Mouse (Mus musculus) mesoderm, embryonic 11.5 days (tissue): ENCODE measurements around the gene Tns3.

Experiments
- DNase-seq: peaks from one replicate; pipeline ENCODE4 v3.0.0-alpha.2; 2012; ENCODE audit warnings: low read depth, low spot score

Tns3 gene

DNA sequence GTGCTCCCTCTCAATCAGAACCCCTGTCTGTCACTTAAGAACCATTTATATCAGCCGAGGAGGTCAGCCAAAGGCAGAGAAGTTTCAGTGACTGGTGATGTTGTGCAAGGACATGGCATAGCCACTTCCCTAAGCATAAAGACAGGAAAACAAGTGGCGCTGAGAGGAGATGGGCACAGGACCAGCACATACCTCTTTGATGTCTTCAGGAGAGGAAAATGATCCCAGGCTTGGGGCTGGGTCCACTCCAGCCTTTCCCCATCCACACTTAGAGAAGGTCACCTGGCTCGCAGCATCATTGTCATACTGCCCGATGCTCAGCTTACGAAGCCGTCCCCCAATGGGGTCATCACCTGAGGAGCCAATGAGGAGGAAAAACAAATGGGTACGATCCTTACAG lies 185.0 kb downstream of the Tns3 start:
- no peak for DNase-seq

DNA sequence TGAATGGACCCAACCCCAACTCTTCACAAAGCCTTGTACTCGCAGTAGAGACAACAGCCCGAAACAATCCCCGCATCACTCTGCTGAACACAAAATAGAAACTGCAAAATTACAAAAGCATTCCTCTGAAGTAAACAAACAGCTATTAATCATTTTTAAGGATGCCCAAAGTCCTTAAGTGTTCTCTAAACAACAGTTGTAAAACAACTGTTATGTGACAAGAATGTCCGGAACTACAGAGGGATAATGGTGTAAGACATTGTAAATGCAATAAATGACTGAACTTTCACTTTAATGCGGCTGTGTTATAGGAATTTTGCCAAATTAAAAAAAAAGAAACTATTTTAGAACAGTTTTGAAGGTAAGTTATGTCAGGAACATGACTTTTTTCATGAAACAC lies 190.7 kb downstream of the Tns3 start:
- DNase-seq = no peak

DNA sequence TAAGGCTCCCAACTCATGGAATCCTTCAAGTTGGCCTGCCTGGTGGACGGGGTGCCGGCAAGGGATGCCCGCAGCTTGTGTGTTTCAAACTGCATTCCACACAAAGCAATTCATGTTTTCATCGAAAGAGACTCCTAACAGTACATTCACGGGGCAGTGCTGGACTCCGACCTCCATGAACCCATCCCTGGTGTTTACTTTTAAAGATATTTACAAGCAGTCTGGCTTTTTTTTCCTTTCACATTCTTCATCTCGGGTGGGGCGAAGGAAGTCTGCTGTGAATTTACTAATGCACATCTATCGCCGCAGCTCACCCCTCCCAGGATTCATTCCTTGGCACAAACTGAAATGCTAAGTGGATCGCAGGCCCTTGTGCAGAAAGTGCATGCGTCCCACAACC lies 191.9 kb downstream of the Tns3 start:
- DNase-seq = no peak

DNA sequence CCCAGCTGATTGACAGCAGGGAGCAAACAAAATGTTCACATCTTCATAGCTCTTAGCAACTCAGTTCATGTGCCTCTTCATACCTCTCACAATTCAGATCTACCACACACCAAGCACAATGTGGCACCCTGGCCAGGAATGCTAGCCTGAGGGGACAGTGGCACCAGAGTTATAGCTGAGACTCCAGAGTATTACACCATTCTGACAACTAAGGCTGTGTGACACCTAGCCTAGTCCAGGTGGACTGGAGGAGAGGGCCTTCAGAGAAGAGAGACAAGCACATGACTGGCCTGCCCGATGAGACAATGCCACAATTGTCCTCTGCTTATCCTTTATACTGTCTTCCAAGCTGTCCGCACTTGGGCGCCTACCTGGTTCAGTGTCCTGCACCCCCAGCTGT lies 192.8 kb downstream of the Tns3 start:
- DNase-seq = no peak

DNA sequence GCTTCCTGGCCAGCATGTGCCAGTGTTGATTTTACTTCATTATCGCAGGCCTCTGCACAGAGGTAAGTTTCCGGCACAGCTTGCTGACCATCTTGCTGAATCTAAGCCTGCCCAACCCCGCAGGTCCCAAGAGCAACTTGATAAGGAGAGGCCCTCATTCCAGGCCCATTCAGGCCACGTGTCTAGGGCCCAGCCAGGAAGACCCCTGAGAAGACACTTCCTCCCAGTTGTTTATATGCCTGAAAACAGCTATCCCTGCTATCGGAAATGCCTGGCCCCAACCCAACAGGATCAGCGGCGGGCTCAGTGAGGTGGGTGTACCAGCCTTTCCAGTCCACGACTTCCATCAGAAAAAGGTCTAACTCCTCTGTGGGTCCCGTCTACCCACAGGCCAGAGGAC lies 194.8 kb downstream of the Tns3 start:
- DNase-seq = no peak

DNA sequence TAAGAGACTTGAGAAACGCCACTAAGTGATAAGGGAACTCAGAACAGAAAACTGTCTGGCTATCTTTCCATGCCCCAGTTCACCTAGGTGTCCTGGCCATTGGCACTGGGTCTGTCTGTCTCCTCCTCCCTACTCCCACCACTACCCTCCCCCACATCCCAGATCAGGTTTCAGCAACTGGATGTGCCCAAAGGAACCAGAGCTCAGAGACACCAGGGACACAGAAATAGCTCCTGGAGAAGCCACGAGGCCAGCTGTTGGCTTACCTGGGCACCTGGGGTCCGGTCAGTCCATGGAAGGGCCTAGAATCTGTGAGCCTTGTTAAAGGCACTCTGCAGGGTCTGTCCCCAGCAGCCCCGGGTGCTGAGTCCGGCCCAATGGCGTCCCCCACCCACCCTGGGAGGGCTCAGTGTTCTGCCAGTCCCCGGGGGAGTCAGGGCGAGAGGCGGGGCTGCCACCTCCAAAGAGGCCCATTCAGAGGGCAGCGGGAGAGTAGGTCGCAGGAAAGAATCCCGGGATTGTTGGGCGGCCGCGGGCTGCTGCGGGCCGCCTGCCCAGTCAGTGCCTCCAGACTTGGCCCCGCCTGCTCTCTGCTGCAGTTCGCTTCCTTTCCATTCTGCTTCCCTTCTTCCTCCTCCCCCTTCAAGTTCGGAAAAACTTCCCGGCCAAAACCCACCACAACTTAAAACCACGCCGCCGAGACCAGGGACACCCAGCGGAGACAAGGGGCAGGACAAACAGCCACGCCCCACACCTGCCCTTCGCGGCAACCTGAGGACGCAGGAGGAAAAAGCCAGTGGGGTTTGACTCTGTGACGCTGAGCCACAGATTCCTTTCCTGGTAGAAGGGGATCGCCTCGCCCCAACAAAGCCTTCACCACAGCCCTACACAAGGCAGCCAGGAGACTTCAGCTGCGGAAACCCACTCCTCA lies 195.9 kb downstream of the Tns3 start:
- DNase-seq = peak; percentile 70

DNA sequence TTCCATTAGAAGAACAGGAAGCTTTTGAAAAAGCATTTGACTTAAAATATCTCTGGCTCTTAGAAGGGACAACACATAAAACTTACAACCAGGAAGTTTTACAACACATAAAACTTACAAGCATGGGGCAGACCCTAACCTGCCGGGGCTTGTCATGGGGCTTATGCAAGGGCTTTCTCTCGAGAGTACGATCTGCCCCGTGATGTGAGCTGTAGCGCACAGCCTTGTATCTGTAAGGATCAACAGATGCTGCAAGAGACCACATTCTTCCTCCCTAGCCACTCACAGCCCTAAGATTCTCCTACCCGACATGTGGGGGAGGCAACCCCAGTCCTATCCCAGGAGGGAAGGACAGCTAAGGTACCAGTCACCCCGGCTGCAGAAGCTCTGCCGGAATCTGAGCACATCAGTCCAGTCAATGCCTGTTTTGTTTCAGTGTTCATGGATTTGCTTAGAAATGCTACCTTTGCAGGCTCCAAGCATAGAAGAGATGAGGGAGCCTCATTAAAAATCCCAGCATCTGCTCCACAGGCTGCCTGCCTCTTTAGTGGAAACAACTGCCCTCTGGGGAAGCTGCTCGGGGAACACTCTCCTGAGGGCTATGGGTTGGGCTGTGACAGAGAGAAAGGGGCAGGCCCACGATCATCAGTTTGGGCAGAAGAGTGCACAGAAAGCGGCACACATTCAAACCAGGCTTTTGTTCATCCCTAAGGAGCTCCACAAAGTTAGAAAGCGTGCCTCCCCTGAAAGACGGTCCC lies 196.8 kb downstream of the Tns3 start:
- peak; percentile 30 for DNase-seq

DNA sequence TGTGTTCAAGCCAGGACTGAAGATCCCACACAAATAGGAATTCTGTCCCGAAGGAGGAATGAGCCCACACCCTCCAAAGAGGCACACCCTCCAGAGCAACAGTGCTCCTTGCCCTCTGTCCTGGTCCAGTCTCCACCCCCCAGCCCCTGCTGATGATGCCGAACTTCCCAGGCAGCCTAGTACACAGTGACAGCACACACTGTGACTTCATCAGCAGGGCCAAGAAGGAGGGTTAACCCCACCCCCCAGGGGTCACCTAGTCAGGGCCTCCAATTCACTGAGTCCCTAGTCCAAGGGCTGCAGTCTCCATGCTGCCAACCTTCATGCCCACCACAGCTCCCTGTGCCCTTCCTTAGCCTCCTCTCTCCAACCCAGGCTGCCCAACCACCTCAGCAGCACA lies 200.5 kb downstream of the Tns3 start:
- DNase-seq = no peak

DNA sequence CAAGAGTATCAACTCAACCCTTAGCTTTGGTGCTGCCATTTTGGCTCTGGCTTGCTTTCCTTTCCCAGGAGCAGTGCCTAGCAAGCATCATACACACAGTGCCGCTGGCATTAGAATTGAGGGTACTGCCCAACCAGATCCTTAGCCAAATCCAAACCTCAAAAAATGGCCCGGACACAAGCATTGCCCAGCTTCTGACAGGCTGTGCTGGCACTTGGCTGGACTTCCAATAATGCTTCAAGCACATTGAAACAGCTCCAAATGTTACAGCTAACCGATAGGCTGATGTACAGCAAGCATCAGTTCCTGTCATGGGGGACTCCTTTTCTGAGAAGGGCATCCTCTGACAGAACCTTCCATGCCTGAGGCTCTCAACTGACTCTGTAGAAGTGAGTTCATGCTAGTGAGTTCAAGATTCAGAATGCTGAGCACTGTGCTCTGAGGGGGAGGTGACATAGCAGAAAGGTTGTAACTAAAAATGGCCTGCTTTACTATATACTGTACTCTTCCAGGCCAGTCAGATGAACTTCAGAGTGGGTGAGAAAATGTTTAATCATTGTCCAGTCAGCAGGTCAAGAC lies 201.4 kb downstream of the Tns3 start:
- no peak for DNase-seq

DNA sequence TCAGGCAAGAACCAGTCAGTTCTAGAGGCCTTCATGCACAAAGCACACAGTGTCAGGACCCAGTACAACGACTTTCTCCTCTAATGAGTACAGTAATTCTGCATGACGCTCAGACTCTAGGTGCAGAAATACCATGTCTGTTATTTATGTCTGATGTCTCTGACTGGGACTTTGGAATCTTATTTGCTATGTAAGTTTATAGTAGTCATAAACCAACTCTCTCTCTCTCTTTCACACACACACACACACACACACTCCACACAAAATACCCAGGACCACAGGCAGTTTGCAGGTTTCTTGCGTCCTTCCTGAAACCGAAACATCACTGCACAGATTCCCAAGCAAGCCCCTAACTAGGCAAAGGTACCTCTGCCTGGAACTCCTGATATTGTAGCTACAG lies 203.5 kb downstream of the Tns3 start:
- DNase-seq = no peak

DNA sequence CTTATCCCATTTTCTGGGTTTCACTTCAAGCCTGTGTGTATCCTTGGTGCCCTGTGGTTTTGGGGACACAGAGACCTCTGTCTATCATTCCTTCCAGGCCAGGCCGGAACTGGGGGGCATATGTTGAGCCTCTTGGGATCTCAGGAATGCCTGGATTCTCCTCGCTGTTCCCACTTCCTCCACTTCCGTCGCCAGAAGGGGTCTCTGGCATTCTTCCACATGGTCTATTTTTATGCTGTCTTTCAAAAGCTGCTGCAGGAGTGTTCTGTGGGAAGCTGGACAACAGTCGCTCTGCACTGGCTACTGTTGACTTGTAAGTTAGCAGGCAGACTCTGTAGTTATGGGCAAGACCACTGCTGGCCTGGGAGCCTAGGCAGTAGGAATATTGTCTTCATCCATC lies 206.4 kb downstream of the Tns3 start:
- DNase-seq = peak; percentile 23

DNA sequence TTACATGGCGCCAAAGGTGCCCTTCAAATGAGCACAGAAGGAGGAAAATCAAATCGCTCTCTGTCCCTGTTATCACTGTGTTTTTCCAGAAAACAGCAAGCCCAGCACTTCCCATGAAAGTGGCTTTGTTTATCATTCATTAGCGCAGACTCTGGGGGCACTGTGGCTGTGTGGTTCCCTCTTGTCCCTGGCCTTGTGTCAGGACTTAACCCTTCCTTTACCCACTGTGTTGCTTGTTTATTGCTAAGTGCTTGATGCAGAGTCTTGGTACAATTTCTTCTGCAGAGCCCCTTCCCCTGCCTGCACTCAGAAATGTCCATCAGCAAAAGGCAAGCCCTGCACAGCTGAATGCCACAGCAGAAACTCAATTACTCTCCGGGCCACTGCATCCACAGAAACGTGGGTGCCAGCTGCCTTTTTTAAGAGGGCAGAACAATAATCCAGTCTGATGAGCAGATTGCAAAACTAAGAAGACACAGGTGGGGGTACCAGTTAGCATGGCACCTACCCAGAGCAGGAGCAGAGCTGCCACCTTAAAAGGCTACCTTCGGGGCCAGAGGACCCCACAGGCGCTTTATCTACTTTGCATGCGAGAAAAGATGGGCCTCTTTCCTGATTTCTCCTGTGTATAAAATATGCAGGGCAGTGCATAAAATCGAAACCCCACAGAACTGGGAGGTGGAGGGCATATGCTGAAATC lies 207.6 kb downstream of the Tns3 start:
- DNase-seq = no peak

DNA sequence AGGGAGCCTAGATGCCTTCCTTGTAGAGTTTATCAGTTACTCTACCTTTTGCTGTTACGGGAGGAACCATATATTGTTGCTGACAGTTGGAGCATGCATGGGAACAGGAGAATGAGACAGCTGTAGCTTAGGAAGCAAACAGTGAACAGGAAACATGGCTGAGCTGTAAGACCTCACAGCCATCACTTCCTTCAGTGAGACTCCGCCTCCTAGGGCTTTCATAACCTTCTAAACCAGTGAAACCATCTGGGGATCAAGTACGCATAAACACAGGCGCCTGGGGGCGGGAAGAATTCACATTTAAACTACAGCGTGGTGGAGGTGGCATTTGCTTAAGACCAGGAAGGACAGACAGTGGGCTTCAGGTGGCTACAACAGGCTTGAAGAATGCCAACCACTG lies 208.7 kb downstream of the Tns3 start:
- no peak for DNase-seq

DNA sequence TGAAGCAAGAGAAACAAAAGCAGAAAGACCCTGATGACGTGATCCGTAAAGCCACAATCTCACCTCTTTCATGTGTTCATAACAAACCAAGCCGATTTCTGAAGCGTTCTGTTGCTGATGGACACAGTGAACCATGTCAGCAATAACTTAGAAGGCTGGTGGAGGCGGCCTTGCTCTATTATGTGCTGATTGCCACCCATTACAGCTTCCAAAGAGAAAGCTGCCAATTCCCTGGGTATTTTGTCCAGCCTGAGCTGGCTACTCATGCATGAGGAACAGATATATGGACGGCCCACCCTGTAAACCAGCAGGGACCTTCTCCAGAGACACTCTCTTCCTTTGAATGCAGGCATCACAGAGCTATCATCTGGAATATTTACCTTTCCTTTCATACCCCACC lies 211.1 kb downstream of the Tns3 start:
- no peak for DNase-seq

DNA sequence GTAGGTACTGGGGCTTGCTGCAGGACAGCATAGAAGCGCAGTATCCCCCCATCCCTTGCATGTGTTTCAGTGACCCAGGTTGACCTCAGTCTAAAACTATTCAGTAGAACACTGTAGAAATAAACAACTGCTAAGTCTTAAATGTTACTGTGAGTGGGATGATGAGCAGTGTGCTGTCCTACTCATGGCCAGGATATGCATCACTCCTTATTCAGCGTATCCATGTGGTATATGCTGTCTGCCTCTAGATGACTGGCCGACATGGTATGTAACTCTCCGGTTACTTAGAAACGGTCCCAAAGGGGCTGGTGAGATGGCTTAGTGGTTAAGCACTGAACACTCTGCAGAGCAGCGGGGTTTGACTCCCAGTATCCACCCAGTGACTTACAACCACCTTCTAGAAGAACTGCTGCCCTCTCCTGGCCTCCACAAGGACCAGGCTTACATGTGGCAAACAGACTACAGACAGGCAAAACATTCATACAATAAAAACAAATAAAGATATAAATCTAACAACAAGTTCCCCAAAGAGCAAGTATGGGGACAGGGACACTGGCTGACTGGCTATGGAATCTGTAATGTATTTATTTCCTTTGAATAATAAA lies 212.6 kb downstream of the Tns3 start:
- no peak for DNase-seq

DNA sequence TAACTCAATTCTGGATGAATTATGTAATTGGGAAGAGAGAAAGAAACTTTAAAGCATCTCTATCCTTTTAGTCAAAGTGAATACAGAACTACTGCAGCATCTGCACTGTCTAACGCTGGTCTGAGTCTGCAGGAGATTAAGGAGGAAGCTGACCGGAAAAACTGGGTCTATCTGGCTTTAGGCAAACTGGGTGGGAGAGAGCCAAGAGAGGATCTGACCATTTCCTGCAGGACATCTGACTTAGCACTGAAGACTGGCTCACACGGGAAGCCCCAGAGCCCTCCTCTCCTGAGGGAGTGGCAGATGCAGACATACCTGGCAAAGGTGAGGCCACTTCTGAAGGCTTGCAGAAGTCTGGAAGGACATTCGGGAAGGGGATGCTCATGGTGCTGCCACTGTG lies 213.8 kb downstream of the Tns3 start:
- no peak for DNase-seq

DNA sequence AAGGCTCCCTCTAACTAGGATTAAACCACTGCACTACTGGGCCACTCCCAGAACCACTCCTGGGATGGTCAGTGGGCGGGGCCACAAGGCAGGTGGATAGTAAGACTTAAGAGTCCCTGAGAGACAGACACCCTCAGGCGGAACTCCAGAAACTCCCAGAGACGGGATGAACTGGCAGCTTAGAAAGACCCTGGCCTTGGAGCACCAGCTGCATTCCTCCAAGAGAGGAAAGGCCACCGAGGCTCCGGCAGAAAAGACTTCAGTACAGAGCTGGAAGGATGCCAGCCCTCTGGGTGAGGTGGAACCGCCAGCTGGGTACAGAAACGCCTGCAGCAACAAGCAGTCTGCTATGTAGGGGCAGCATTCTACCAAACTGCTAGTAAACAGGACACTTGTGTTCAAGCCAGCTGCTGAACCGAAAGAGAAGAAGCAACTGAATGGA lies 218.4 kb downstream of the Tns3 start:
- DNase-seq = no peak

DNA sequence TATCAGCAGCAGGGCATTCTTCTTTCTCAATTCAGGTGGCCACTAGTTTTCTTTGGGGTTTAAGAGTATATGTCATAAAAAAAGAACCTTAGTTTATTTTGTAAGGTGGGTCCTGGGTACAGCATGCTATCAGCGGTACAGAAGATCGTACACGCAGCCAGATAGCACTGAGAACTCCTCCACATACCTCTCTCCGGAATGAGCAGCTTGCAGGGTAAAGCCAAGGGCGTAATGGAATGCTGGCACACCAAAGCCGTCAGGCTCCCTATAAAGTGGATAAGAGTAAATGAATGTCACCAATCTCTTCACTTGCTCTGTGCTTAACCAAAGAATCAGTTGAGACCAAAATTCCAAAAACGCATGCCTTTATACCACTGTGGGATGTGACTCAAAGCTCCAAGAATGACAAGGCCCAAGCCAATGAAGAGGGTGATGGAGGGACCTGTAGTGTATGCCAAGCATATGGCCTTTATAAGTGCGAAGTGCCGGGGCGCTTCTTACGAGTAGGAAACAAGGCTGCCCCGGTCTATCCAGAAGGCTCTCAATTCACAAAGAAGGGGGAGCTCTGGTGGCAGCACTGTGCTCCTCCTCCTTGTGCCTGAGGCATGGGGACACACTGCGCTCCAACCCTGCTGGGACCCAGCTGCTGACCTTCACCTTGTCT lies 219.4 kb downstream of the Tns3 start:
- DNase-seq = no peak

DNA sequence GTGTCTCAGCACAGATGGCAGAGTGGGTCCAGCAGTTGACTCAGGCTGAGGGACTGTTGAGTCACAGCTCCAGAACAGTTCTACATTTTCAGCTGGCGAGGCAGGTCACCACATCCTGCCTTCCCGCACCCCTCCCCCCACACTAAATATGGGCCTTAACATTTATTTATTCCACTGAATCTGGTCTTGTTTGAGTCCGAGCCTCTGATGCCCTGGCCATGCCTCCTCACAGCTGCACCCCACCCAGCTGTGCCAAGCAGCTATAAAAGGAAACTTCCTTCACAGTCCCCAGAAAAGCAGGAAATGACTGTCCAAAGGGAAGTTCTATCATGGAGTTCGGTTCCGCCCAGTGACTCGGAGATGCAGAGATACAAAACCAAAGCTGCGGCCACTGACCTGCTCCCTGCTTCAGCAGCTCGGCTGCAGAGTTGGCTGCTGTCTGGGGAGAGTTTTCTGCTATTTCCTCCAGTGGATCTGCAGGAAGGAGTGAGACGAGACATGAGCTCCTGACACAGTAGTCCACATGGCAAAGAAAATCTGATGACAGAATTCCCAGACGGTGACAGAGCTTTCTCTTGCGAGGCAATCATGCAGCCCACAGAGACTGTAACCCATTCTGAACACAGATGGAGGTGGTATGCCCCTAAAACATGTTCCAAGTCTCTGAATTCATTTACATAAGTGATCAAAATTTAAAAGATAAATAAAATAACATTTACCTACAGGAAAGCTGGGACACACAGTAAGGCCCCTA lies 220.6 kb downstream of the Tns3 start:
- DNase-seq = no peak

DNA sequence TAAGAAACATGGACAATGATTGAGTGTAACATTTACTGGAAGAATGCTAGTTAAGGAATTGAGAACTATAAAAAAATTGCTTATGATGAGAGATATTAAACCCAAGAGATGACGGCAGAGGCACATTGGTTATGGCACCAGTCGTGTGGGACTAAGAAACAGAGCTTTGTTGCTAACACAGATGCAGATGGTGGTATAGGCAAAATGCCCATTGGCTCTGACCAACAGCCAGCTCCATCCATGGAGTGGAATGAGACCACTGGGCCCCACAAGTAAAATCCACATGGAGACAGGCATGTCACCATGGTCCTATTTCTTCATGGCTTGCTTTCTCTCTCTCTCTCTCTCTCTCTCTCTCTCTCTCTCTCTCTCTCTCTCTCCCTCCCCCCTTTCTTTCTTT lies 223.6 kb downstream of the Tns3 start:
- no peak for DNase-seq
